Mouse (Mus musculus) megakaryocyte, embryonic 14.5 days (primary cell): ENCODE measurements around the gene Tmem123. TPM values are rescaled to one million over a fixed set of nuclear protein-coding genes. Genes with fewer than 3 reads are reported as not detected.

Source experiments
- H3K27me3 ChIP-seq: replicated peaks from 2 replicates; pipeline ENCODE3; 2012; ENCODE audit warnings: inconsistent platforms
- H3K36me3 ChIP-seq: replicated peaks from 2 replicates; pipeline ENCODE3; 2012; ENCODE audit warnings: low read length, inconsistent platforms, mixed read lengths
- H3K4me1 ChIP-seq: 2 replicates; pipeline ENCODE4 v1.6.1; 2012; ENCODE audit warnings: inconsistent platforms
- H3K4me3 ChIP-seq: replicated peaks from 2 replicates; pipeline ENCODE3; 2012; ENCODE audit warnings: moderate library complexity, mild to moderate bottlenecking, inconsistent platforms
- H3K9me3 ChIP-seq: 2 replicates; pipeline ENCODE4 v1.6.1; 2012; ENCODE audit warnings: inconsistent platforms
- FLI1 ChIP-seq: IDR thresholded peaks from 2 replicates; pipeline ENCODE4 v1.6.1; 2012; ENCODE audit warnings: low read length, inconsistent platforms, mixed read lengths
- GATA1 ChIP-seq: IDR thresholded peaks from 3 replicates; pipeline ENCODE4 v1.6.1; 2012; ENCODE audit warnings: mixed read lengths, low read length, inconsistent platforms, borderline replicate concordance
- polyA plus RNA-seq: library from polyadenylated mRNA; stranded (reverse); fragments of >175 nt; gene quantifications from 2 replicates; pipeline ENCODE4 v1.2.3, GENCODE M21; 2012; ENCODE audit warnings: low replicate concordance; ENCODE audit not compliant: insufficient read depth

The Tmem123 gene
- polyA plus RNA-seq, 1 experiment = 82.1 TPM

DNA sequence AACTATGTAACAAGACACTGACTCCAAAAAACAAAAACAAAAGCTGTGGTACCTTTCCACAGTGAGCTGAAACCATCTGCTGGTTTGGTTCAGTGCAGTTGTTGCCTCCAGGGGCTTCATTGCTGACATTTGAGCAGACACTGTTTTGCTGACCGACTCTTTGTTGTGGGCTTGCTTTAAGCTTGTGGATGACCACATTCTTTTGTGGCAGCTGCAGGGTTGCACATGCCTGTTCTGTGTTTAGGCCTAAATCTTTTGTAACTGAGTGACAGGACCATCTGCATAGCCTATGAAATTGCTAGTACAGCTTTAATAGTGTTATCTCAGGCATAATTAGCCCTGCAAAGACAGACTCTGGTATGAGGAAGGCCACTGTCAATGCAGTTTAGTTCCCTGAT is 20.8 kb downstream of the Tmem123 start:
- no peaks in the 10 kb centered on the region for H3K9me3 ChIP-seq
- no peaks in the 10 kb centered on the region for H3K27me3 ChIP-seq
- no peak overlapping the region for H3K4me3 ChIP-seq
- H3K4me1 ChIP-seq = peaks cover 94% of the 10 kb centered on the region
- TF ChIP-seq GATA1 (no peak), FLI1 (no peak)
- H3K36me3 ChIP-seq = peaks cover 87% of the 10 kb centered on the region

DNA sequence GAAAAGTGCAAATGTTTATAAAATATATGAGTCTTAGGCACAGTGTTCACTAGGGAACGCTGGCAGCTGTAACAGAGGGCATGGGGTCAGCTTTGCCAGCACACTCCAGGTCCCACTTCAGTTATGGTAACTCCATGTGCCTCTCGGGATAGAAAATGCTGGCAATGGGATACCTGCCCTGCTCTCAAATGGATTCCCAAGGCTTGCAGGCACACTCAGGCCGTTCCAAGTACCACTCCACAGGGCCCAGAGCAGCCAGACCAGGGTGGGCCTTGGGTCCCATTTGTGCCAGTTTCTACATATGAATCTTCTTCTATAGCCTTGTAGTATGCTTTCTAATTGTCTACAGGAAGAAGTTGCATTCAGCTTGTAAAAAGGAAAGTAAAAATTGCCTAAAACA is 21.6 kb downstream of the Tmem123 start:
- Histone ChIP-seq H3K9me3 (no peaks in the 10 kb centered on the region), H3K36me3 (peaks cover 87% of the 10 kb centered on the region), H3K4me3 (peak overlapping the region; percentile 12), H3K4me1 (peaks cover 94% of the 10 kb centered on the region), H3K27me3 (no peaks in the 10 kb centered on the region)
- TF ChIP-seq FLI1 (no peak), GATA1 (no peak)

DNA sequence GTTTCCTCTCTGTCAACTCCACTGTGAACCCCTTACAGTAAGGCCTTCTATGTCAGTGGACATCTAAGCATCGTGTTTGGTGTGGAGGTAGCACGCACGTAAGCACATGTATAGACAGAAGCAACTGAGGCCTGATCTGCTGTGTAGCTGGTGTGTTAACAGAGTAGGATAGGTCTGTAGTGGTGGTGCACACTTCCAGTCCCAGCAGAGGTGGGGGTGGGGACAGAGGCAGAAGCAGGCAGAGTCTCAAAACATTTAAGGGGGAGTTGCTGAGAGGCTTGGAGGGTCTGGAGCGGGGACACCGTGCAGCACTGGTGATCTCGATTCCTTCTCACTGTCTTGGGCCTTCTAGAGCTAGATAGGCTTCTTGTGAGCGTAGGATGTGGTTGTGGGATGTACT is 22.2 kb downstream of the Tmem123 start:
- Histone ChIP-seq H3K9me3 (no peaks in the 10 kb centered on the region), H3K4me3 (peak overlapping the region; percentile 62), H3K36me3 (peaks cover 91% of the 10 kb centered on the region), H3K27me3 (no peaks in the 10 kb centered on the region), H3K4me1 (peaks cover 94% of the 10 kb centered on the region)
- TF ChIP-seq GATA1 = no peak
- TF ChIP-seq FLI1 = no peak

DNA sequence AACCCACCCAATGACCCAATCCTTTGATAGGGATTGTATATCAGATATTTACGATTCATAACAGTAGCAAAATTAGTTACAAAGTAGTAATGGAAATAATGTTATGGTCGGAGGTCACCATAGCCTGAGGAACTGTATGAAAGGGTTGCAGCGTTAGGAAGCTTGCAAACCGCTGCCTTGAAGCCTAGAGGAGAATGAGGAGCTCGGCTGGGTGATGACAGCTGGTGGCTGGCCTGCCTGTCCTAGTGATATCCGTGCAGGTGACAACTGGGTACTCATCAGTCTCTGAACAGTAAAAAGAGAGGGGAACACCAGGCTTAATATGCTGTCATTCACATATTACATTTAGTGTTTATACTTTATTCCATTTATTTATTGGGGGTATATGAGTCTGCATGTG is 24.6 kb downstream of the Tmem123 start:
- H3K36me3 ChIP-seq = peaks cover 91% of the 10 kb centered on the region
- peak overlapping the region; percentile 67 for H3K4me3 ChIP-seq
- TF ChIP-seq FLI1 = no peak
- TF ChIP-seq GATA1 = no peak
- no peaks in the 10 kb centered on the region for H3K9me3 ChIP-seq
- no peaks in the 10 kb centered on the region for H3K27me3 ChIP-seq
- H3K4me1 ChIP-seq = peaks cover 82% of the 10 kb centered on the region

DNA sequence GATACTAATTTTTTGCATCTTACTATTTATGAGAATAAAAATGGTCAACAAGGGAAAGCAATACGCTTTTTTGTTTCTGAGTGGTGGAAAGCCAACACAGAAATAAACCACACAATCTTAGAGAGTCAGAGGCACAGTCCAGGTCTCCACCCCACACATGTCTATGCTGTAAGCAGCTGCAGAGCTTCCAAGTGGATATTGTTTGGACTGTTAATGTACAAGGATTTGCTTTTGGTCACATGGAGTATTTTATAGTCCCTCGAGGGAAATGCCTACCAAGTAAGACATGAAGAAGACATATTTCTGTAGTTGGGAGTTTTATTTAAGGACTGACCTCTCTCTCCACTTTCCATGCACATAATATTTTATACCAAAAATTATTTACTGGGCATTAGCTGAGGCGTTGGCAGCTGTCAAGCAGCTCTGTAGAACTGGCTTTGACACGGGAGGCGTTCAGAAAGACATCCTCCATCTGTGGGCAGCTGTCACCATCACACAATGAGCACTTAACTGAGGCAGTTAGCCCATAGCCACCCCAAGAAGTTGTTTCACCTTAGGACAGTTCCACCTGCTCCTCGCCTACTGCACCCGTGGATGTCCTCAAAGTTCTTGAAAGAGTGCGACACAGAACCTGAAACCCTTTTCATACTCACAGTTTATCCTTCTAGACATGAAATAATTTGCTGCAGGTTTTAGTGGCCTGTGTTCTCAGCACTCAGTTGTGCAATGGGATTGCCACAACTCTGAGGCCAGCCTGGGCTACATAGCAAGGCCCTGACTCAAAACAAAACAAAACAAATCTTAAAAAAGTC is 26.1 kb downstream of the Tmem123 start:
- H3K4me1 ChIP-seq = peaks cover 73% of the 10 kb centered on the region
- no peak for TF ChIP-seq GATA1
- no peak for TF ChIP-seq FLI1

DNA sequence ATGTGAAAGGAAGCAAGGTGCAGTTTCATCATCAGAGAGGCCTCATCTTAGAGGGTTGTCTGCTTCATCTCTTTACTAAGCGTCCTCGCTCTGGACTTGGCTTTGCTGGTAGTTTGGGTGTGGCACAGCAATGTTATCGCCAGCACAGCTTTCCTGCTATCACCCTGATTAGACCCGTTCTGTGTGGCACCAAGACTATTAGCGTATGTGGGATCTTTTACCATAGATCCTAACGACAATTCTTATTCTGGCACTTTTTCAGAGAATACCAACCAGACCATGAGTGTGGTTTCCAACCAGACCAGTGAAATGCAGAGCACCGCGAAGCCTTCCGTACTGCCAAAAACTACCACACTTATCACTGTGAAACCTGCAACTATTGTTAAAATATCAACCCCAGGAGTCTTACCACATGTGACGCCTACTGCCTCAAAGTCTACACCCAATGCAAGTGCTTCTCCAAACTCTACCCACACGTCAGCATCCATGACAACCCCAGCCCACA is 26.8 kb downstream of the Tmem123 start:
- Histone ChIP-seq H3K4me3 (no peak overlapping the region), H3K4me1 (peaks cover 72% of the 10 kb centered on the region), H3K36me3 (peaks cover 90% of the 10 kb centered on the region), H3K27me3 (no peaks in the 10 kb centered on the region), H3K9me3 (no peaks in the 10 kb centered on the region)
- no peak for TF ChIP-seq FLI1
- no peak for TF ChIP-seq GATA1

More for the DNA sequence above, 26.1 kb downstream of the Tmem123 start:
- Histone ChIP-seq H3K4me3 (peak overlapping the region; percentile 6), H3K27me3 (no peaks in the 10 kb centered on the region), H3K36me3 (peaks cover 91% of the 10 kb centered on the region), H3K9me3 (no peaks in the 10 kb centered on the region)

DNA sequence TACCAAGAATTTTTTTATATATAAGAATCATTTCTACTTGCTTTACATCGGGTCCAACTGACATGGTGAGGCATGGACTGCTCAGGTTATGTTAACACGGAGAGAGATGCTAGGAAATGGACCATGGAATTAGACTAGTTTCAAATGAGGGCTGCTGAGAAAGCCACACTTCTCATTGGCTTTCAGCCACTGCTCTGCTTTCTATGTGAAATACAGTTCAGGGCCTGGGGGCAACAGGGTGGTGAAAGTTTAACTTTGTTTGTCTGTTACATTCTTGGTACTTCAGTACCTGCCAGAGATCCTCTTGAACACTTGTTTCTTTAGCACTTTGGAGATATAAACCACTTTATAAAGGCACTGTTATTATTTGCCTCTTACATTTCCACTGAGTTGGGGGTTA is 29.7 kb downstream of the Tmem123 start:
- H3K36me3 ChIP-seq = peaks cover 68% of the 10 kb centered on the region
- no peaks in the 10 kb centered on the region for H3K9me3 ChIP-seq
- H3K27me3 ChIP-seq = no peaks in the 10 kb centered on the region
- no peak overlapping the region for H3K4me3 ChIP-seq
- peaks cover 55% of the 10 kb centered on the region for H3K4me1 ChIP-seq
- TF ChIP-seq GATA1 (no peak), FLI1 (no peak)

DNA sequence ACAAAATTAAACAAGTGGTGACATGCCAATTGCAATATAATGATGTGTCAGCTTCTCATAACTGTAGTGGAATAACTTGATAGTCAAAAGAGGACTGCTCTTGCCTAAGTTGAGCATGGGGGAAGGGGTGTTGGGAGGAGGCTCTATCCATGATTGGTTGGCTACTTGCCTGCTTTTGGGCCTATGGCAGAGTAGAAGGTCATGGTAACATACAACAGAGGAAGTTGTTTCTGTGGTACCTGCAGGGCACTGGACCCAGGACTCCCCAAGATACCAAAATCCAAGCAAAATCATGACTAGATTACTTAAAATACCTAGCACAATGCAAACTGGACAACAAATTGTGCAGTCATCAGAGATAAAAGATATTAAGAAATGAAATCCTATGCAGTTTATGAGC is 31.7 kb downstream of the Tmem123 start:
- no peaks in the 10 kb centered on the region for H3K27me3 ChIP-seq
- peaks cover 53% of the 10 kb centered on the region for H3K36me3 ChIP-seq
- H3K4me1 ChIP-seq = peaks cover 35% of the 10 kb centered on the region
- TF ChIP-seq FLI1 = no peak
- TF ChIP-seq GATA1 = no peak
- H3K9me3 ChIP-seq = no peaks in the 10 kb centered on the region
- H3K4me3 ChIP-seq = no peak overlapping the region

DNA sequence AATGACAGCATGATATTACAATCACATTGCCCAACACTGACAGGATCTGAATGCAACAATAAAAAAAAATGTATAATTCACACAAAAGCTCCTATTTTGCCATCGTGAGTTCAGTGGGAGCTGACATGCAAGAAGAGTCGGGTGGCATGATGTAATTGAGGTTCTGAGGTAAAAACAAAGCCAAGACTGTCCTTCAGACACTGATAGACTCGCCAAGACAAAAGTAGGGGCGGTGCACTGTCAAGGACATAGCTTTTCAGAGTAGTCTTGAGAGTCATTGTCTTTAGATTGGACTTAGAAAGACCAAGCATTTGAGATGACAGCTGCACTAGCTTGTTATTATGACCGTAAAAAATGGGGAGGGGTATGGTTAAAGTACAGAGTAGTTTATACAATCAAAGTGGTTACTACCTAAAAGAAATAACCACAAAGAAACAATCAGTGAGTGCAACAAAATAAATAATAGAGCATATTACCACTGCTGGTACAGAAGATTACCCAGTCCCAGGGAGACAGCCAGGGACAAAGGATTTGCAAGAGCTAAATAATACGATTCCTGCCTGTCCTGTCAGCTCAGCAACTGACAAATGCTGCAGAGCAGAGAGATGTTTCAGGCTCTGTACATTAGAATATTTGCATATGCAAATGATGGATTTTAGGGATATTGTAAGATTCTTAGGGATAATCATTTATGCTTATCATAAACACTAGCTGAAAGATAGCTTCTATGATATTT is 32.5 kb downstream of the Tmem123 start:
- TF ChIP-seq GATA1 = no peak
- TF ChIP-seq FLI1 = no peak
- Histone ChIP-seq H3K4me3 (no peak overlapping the region), H3K27me3 (no peaks in the 10 kb centered on the region), H3K9me3 (no peaks in the 10 kb centered on the region), H3K4me1 (peaks cover 29% of the 10 kb centered on the region), H3K36me3 (peaks cover 46% of the 10 kb centered on the region)

DNA sequence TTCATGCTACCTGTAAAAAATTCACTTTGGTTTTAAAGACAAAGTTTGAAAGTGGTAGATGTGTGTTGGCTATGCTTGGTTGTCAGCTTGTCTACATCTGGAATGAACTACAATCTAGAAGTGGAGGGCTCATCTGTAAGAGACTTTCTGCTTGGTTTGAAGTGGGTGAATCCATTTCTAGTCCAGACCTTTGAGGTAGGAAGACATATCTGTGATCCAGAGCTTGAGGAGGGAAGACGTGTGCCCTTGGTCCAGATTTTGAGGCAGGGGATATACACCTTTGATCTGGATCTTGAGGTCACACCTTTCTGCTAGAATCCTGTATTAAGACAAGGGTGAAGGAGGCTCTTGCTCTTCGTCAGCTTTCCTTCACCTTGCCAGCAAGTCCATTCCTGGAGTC is 33.7 kb downstream of the Tmem123 start:
- Histone ChIP-seq H3K9me3 (no peaks in the 10 kb centered on the region), H3K4me3 (no peak overlapping the region), H3K4me1 (peaks cover 24% of the 10 kb centered on the region), H3K27me3 (no peaks in the 10 kb centered on the region), H3K36me3 (peaks cover 33% of the 10 kb centered on the region)
- TF ChIP-seq FLI1 (no peak), GATA1 (no peak)
